Mouse (Mus musculus): Measurements from ENCODE around the gene Pdpn.
A peak's percentile ranks its signal among the peaks of the same experiment; 100 is the strongest.
"Not testable (repeated sequence)": the region's sequence is repeated elsewhere in the genome, so short reads cannot be mapped to it uniquely, and the experiment has no call there.

The Pdpn gene

DNA sequence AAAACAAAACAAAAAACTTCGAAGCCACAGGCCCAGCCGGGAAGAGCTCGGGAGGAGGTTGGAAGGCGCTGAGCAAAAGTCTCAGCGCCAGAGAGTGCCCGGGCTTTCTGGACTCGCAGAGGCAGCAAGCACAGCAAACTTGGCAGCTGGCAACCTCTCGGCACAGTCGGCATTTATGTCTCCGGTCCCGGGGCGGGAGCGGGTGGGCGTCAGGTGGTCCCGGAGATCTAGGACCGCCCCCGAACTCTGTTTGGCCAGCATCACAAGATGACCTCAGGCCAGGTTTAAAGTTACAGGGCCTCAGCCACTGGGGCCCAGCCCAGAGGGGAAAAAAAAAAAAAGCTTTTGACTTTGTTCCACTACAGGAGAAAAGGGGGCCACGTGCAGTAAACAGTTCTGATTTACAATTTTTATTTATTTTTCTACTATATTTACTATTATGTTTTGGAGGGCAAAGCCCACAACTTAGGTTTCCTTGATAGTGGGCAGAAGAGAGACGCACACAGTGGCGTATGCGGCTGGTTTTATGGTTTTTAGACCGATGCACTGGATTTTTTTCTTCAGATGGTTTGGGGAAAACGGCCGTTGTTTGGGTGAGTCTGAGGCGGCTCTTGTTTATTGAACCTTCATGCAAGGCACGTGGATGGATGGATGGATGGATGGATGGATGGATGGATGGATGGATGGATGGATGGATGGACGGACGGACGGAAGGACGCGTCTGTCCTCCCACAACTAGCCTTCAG, at the start of gene Pdpn:
Gene Pdpn (minus strand): TSS at position 240 of the 746 bp plus-strand sequence.
- DNase-seq: peak; percentile 6

DNA sequence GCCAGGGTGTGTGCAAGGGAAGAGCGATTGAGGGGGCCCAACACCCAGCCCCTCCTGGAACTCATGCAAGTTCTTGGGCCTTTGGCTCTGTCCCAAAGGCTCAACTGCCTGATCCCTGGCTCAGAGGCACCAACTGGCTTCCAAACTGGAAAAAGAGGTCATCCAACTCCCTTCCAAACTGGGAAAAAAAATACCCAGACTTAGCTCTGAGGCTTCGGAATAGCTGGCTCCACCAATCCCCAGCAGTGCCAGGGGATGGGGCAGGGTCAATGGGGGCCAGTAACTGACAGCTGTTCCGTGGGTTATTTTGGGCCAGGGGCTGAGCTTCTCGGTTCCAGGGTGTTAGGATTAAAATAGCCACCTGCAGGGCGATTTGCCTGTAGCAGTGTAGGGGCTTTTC, 49.3 kb upstream of the Pdpn start:
- DNase-seq: no peak

DNA sequence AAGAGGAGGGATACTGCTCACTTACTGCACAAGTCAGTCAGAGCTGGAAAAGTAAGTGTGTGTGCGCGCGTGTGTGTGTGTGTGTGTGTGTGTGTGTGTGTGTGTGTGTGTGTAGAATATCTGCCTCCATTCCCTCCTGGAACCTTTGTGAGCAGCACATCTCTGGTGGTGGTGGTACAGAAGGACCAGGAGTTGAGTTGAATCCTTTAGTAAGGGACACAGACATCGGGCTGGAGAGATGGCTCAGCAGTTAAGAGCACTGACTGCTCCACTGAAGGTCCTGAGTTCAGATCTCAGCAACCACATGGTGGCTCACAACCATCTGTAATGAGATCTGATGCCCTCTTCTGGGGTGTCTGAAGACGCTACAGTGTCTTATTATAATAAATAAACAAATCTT, 46.1 kb upstream of the Pdpn start:
- not testable (repeated sequence) for DNase-seq

GRCm38 (mm10) chr4:143341470-143341869, 42.1 kb upstream of the Pdpn start:
- DNase-seq: no peak

DNA sequence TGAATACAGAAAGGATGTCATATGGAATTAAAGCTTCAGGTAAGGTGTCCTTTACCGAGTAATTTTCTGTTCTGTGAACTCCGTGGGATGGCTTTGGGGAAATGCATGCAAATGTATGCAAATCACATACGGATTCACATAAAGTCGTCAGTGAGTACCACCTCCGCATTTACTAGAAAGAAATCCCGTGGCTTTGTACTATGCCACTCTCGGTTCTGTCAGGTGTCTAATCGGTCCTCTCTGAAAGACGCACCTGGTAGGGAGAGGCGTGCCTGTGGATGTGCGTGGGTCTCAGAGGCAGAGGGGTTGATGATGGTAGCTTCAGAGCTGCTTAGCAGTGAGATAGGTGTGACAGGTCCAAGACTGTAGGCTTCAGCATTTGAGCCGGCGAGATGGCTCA, 40.4 kb upstream of the Pdpn start:
- no peak for DNase-seq

DNA sequence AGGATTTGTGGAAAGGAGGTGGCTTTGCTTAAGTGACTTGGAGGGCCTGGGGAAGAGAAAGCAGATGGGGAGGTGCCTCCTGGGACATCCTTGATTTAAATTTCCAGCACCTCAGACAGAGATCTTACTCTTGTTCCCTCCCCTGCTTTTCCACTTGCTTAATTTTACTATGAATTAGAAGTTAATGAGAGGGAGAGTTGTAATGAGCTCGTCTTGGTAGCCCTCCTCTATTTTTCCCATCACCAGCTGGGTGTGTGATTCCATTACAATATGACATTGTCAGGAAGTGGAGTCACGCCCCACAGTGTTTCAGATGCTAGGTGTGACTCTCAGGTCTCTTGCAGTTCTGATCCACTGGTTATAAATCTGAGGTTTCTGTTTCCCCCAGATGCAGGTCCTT, 36.7 kb upstream of the Pdpn start:
- no peak for DNase-seq

DNA sequence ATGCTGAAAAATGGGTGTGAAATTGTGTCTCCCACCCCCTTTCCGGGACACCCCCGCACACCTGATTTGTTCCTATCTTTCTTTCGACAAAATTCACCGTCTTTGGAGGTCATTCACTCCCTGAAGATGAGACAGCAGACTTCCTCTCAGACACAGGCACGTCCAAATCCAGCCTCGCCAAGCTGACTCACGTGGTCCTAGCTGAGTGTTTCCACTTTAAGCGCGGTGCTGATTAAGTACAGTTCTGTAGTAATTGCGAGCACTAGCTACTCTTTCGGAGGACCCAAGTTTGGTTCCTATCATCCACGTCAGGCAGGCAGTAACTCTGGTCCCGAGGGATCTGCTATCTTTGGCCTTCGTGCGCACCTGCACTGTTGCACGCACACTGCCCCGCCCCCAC, 35.6 kb upstream of the Pdpn start:
- no peak for DNase-seq

DNA sequence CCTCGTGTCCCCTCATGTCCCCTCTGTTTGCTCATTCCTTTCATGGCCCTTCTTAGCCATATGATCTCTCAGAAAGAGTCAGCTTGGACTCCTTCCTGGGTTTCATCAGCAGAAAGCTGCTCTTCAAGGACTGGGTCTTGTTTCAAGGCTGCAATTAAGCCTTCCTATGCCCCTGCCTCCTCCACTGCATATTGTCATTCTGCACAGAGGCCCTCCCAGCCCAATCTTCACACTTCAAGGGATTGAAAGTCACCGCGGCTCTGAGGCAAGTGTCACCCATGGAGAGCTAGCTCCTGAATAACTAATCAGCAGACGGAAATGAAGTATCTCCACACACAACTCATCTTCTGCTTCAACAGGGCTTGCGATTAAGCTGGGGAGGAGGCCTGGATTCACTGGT, 34.8 kb upstream of the Pdpn start:
- DNase-seq: no peak

- DNase-seq: no peak
These were observed 32.4 kb upstream of the Pdpn start for GRCm38 (mm10) chr4:143331787-143332186.

GRCm38 (mm10) chr4:143330566-143330965, 31.2 kb upstream of the Pdpn start:
- no peak for DNase-seq

GRCm38 (mm10) chr4:143325625-143325941, 26.2 kb upstream of the Pdpn start:
- DNase-seq: peak; percentile 79

- DNase-seq: no peak
These were observed 25.7 kb upstream of the Pdpn start for GRCm38 (mm10) chr4:143324925-143325624.

GRCm38 (mm10) chr4:143324176-143324924, 25.0 kb upstream of the Pdpn start:
- no peak for DNase-seq

DNA sequence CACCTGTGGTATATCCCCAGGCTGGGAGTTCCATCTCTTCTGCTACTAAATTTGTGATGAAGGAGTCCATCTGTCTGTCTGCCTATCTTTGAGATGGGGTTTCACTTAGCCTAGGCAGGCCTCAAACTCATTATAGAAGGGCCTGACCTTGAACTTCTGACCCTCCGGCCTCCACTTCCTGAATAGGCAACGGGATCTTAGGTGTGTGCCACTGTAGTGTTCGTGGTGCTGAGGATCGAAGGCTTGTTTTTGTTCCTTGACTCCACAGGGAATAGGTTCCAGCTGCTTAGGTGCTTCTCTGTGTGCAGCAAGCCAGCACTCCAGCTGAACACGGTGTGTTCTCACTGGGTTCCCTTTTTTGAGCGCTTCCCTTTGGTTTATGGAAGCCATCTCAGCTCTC, 13.9 kb upstream of the Pdpn start:
- DNase-seq: no peak

DNA sequence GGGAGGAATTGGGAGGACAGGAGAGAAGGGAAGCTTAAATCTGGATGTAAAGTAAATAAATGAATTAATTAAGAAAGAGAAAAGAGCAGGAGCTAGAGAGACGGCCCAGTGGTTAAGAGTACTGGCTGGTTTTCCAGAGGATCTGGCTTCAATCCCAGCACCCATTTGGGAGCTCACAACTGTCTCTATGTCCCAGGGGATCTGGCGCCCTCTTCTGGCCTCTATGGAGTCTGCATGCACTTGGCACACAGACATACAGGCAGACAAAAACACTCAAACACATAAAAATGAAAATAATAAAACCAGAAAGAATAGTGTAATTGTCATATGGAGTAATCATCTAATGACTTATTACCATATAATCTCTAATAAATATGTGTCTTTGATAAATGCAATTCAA, 12.0 kb upstream of the Pdpn start:
- no peak for DNase-seq

GRCm38 (mm10) chr4:143305987-143306772, 6.8 kb upstream of the Pdpn start:
- DNase-seq: no peak

DNA sequence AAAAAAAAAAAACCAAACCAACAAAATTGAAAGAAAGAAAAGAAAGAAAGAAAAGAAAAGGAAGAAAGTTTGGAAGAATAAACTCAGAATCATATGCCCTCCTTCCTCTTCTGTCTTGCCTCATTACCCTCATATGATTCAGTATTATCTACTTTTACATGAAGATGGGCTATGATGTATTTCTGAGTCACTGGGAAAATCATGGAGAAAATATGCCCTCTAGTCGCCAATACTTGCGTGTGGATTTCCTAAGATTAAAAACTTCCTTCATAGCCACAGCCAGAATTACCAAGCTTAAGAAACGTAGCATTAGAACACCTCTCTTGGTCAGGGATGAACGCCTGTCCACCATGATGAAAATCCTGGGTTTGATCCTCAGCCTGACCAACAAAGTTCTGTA, 5.7 kb upstream of the Pdpn start:
- no peak for DNase-seq

DNA sequence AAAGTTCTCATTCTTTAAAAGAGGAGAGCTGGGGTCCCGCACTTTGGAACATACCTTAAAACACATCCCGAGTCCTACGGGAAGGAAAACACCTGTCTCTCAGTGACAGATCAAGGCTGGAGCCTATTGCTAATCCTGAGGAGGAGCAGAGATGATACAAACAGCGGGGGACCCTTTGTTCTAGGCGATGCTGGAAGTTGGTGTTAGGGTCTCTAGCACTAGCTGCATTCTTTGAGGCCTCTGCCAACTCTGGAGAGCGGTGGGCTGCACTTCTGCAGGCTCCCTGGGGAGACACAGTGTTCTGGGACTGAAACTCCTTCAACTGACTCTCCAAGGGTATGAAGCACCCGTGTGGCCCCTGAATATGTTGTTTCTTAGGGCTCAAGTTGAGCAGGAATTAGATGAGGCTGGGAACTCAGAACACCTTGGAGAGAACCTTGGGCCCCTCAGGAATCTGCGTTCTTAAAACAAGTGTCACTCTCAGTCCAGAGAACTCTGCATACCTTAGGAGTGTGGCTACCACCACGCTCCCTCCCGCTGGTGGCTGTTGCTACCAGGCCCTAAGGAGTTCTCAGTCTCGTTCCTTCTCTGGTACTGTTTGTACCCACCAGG, 3.0 kb upstream of the Pdpn start:
- no peak for DNase-seq

GRCm38 (mm10) chr4:143301875-143302274, 2.5 kb upstream of the Pdpn start:
- no peak for DNase-seq

GRCm38 (mm10) chr4:143301042-143301441, 1.7 kb upstream of the Pdpn start:
- DNase-seq: no peak

DNA sequence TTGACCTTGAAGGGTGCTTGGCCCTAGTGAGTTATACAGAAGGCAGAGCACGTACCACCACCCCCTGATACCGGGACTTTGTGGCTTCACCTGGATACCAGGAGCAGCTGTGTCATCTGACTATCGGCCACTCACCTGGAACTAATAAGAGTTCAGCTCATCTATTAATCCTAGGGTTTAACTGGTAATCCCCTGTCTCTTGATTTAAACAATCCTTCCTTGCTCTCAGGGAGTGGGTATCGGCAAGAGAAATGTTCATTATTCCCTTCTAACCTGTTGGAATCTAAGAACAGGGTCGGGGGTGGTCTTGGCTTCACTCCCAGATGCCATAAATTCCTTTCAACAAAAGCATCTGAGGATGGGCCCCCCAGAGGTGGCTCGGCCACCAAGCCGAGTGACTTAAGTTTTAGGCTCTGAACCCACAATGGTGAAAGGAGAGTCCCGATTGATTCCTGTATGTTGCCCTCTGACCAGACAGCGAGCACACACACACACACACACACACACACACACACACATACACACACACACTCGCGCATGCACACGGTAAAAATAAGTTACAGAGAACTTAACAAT, 837 bp upstream of the Pdpn start:
- no peak for DNase-seq

All from cerebellum, adult 8-10 months (tissue).